Mouse (Mus musculus) midbrain, embryonic 16.5 days (tissue): Measurements from ENCODE around the gene Gm10912. TPM values are rescaled to one million over a fixed set of nuclear protein-coding genes. Genes with fewer than 3 reads are reported as not detected.
"Not testable (repeated sequence)": the region's sequence is repeated elsewhere in the genome, so short reads cannot be mapped to it uniquely, and the experiment has no call there.

Experiments
- ATAC-seq: fragments of 200-750 bp; cut with Nextera tagmentation; 2 replicates; pipeline ENCODE4 v1.8.0; 2017; ENCODE audit warnings: moderate TSS enrichment
- H3K27ac ChIP-seq: fragments of 300-500 bp; sonication (generic); 2 replicates; pipeline ENCODE4 v1.5.1; 2014; ENCODE audit warnings: mild to moderate bottlenecking, low read length, mixed read lengths
- H3K27me3 ChIP-seq: fragments of 300-500 bp; sonication (generic); 2 replicates; pipeline ENCODE4 v1.6.1; 2014; ENCODE audit warnings: low read depth, low read length, mixed read lengths; ENCODE audit not compliant: control insufficient read depth, insufficient read depth
- H3K36me3 ChIP-seq: fragments of 300-500 bp; sonication (generic); 2 replicates; pipeline ENCODE4 v1.6.1; 2014; ENCODE audit warnings: mild to moderate bottlenecking, low read length, moderate library complexity, mixed read lengths; ENCODE audit not compliant: control insufficient read depth, insufficient read depth
- H3K4me1 ChIP-seq: fragments of 300-500 bp; sonication (generic); 2 replicates; pipeline ENCODE4 v1.6.1; 2014; ENCODE audit warnings: mild to moderate bottlenecking, low read length, mixed read lengths; ENCODE audit not compliant: control insufficient read depth, insufficient read depth
- H3K4me2 ChIP-seq: fragments of 300-500 bp; sonication (generic); 2 replicates; pipeline ENCODE4 v1.6.1; 2014; ENCODE audit warnings: mild to moderate bottlenecking, low read length, mixed read lengths
- H3K4me3 ChIP-seq: fragments of 300-500 bp; sonication (generic); 2 replicates; pipeline ENCODE4 v1.5.1; 2014; ENCODE audit warnings: low read depth, mild to moderate bottlenecking, low read length, moderate library complexity, mixed read lengths
- H3K9ac ChIP-seq: fragments of 300-500 bp; sonication (generic); 2 replicates; pipeline ENCODE4 v1.6.1; 2014; ENCODE audit warnings: low read depth, low read length, mixed read lengths
- H3K9me3 ChIP-seq: fragments of 300-500 bp; sonication (generic); replicated peaks from 2 replicates; pipeline ENCODE4 v1.6.1; 2014; ENCODE audit warnings: mild to moderate bottlenecking, low read length, mixed read lengths; ENCODE audit not compliant: control insufficient read depth, poor library complexity, severe bottlenecking
- WGBS: fragments of 180-500 bp; shearing (Covaris S2); extraction: QIAGEN DNeasy Blood & Tissue Kit; methylation state at CpG from one replicate; pipeline ENCODE4 v1.1.7; 2014; 5-methylcytosine and 5-hydroxymethylcytosine counted together
- polyA plus RNA-seq: library from polyadenylated mRNA; unstranded; fragments of >200 nt; fragmentation: Nextera tagmentation; extraction: Ambion mirVana; gene quantifications from 2 replicates; pipeline ENCODE4 v1.2.1, GENCODE M21; 2015

The Gm10912 gene
- polyA plus RNA-seq, 1 experiment from 2014 or later = not detected

DNA sequence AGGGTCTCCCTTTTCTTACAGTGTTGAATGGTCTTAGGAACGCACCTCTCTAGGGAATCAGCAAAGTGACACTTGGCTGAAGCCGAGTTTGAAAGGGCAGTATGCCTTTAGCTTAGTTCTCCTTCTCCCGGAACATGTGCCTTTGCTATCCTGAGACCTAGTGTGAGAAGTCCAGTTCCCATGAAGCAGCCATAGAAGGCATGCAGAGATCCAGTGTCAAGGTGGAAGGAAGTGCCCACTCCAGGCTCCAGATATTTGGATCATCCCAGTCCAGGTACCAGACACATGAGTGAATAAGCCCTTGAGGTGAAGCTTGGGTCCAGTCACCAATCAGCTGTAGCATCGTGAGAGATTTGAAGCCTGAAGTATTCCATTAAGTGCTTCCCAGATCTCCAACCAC lies 6.7 kb upstream of the Gm10912 start:
- H3K4me3 ChIP-seq = no peak overlapping the region
- H3K27me3 ChIP-seq = no peaks in the 10 kb centered on the region
- H3K4me2 ChIP-seq = no peak overlapping the region
- H3K4me1 ChIP-seq = no peaks in the 10 kb centered on the region
- no peak for ATAC-seq
- no peaks in the 10 kb centered on the region for H3K9me3 ChIP-seq
- H3K27ac ChIP-seq = no peak overlapping the region
- H3K36me3 ChIP-seq = peaks cover 19% of the 10 kb centered on the region
- WGBS = 89% methylated on average over 4 of the region's 4 CpGs
- no peak overlapping the region for H3K9ac ChIP-seq

DNA sequence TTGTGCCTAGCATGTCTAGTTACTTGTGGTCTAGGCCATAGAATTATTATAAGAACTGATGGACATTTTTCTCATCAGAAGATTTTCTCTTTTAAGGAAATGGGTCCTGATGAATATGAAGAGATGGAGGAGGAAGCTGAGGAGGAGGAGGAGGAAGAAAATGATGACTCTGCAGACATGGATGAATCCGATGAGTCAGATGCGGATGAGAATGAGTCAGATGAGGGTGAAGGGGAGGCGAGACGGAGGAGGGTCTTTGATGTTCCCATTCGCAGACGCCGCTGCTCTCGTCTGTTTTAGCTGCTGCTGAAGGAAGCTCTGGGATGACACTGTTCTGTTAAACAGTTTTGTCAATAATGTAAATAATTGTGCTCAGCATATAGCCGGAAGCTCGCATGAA lies 5.8 kb upstream of the Gm10912 start:
- no peak for ATAC-seq
- Histone ChIP-seq H3K4me3 (no peak overlapping the region), H3K4me2 (no peak overlapping the region), H3K36me3 (peaks cover 14% of the 10 kb centered on the region; the same call in 1 of the 2 replicates), H3K9ac (no peak overlapping the region), H3K27me3 (no peaks in the 10 kb centered on the region), H3K9me3 (no peaks in the 10 kb centered on the region), H3K27ac (no peak overlapping the region), H3K4me1 (no peaks in the 10 kb centered on the region)
- WGBS = 88% methylated on average over 10 of the region's 10 CpGs

DNA sequence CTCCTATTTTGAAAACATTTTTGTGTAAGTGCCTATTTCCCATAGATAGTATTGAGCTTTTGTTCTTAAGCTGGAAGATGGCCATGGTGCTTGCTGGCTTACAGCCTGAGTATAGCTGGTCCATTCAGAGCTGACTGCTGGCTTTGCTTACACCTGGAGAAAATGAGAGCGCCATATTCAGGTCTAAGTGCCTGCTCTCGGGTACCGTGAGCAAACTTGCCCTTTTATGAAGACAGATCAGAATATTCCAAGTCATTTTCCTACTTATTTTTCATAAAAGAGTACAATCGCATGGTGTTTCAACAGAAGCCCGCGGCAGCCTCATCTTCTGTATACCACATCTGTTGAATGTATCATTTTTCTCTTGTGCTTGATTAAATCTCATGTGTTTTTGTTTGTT lies 4.6 kb upstream of the Gm10912 start:
- no peaks in the 10 kb centered on the region for H3K9me3 ChIP-seq
- peaks cover 10% of the 10 kb centered on the region; the same call in 1 of the 2 replicates for H3K36me3 ChIP-seq
- H3K27me3 ChIP-seq = no peaks in the 10 kb centered on the region
- no peak overlapping the region for H3K4me3 ChIP-seq
- H3K4me2 ChIP-seq = no peak overlapping the region
- no peaks in the 10 kb centered on the region for H3K4me1 ChIP-seq
- H3K9ac ChIP-seq = no peak overlapping the region
- no peak for ATAC-seq
- no peak overlapping the region for H3K27ac ChIP-seq
- WGBS = 97% methylated on average over 6 of the region's 6 CpGs

DNA sequence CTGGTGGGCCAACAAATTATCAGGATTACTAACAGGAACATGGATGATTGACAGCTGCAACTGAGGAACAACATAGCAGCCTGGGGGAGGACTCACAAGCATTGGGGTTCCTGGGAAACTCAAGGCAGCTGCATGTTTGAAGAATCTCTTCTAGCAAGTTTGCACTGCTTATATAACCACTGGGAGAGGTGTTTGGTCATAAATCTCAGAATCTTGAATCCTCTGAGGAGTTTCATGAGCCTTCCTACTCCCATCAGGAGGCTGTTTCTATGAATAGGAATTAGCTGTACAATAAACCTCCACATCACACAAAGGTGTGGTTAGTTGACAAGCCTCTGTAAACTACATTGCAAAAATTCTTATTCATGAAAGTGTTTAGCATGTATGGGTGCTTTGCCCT lies 3.0 kb upstream of the Gm10912 start:
- Histone ChIP-seq H3K4me1 (no peaks in the 10 kb centered on the region), H3K4me3 (no peak overlapping the region), H3K9me3 (no peaks in the 10 kb centered on the region), H3K27ac (no peak overlapping the region), H3K4me2 (no peak overlapping the region), H3K27me3 (no peaks in the 10 kb centered on the region), H3K36me3 (peaks cover 10% of the 10 kb centered on the region; the same call in 1 of the 2 replicates), H3K9ac (no peak overlapping the region)
- ATAC-seq = no peak

DNA sequence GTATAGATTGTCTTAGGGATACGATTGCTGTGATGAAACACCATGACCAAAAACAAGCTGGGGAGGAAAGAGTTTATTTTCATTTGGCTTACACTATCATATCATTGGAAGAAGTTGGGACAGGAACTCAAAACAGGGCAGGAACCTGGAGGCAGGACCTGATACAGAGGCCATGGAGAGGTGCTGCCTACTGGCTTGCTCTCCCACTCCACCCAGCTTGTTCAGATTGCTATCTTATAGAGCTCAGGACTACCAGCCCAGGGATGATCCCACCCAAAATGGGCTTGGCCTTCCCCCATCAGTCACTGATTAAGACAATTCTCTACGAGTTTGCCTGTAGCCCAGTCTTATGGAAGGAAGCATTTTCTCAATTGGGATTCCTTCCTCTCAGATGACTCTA lies 1.5 kb upstream of the Gm10912 start:
- Histone ChIP-seq H3K4me3 (no peak overlapping the region), H3K27ac (no peak overlapping the region), H3K4me2 (no peak overlapping the region), H3K9ac (no peak overlapping the region), H3K4me1 (no peaks in the 10 kb centered on the region), H3K27me3 (no peaks in the 10 kb centered on the region), H3K36me3 (peaks cover 10% of the 10 kb centered on the region; the same call in 1 of the 2 replicates), H3K9me3 (no peaks in the 10 kb centered on the region)
- ATAC-seq = no peak
- WGBS = 96% methylated on average over 2 of the region's 2 CpGs

DNA sequence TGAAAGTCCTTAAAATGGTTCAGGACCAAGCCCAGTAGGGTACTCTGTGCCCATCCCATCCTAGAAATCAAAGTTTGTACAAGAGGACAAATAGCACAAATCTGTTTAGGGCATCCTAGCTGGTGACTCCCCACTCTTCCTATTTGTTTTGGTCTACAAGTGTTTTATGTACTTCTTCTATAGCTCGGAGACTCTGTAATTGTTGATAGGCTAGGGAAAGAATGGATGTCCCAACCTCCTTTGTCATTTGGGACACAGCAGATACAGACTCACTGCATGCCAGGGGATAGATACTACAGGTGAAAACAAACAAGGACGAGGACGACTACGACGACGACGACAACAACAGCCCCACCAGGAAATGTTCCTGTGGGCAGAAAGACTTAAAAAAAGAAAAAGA lies 2.8 kb downstream of the Gm10912 start, which contains the start of gene Gm10799:
TSS of gene Gm10799 (minus strand) at position 101 of the 400 bp plus-strand sequence.
- not testable (repeated sequence) for ATAC-seq, H3K4me3 ChIP-seq, H3K9me3 ChIP-seq, H3K27ac ChIP-seq, H3K36me3 ChIP-seq, H3K9ac ChIP-seq, H3K4me1 ChIP-seq, H3K27me3 ChIP-seq, H3K4me2 ChIP-seq
- WGBS = 82% methylated on average over 7 of the region's 7 CpGs

DNA sequence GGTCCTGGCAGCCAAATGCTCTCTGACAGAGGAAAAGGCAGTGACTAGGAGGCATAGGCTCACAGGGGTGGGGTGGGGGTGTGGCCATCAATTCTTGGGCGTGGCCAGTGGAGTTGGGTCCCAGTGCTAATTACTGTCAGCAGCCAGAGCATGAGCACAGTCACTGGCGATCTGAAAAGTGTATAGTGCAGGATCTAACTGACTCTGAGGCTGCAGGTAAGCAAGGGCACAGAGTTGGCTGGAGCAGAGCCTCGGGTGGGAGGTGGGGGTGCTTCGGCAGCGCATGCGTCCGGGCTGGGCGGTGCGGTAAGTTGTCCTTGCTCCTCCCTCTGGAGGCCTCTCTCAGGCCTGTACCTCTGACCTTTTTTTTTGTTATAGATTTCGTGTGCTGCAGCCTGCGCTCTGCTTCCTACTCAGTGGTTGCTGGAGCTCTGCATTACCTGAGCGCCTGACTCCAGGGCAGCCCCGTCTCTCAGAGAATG lies 4.1 kb downstream of the Gm10912 start, which contains the start of gene Cd59b:
TSS of gene Cd59b (plus strand) at position 146 of the 482 bp plus-strand sequence.
- peak within 1 kb of the TSS; percentile 29 for H3K4me3 ChIP-seq
- H3K4me2 ChIP-seq = peak within 1 kb of the TSS; percentile 55
- no peaks in the 10 kb centered on the region for H3K36me3 ChIP-seq
- H3K4me1 ChIP-seq = 0 out of 2 replicates have a peak, but pooled peaks cover 7% of the 10 kb centered on the region
- no peaks in the 10 kb centered on the region for H3K27me3 ChIP-seq
- ATAC-seq = peak; percentile 86
- no peak within 1 kb of the TSS for H3K27ac ChIP-seq
- H3K9ac ChIP-seq = peak within 1 kb of the TSS; percentile 56
- H3K9me3 ChIP-seq = no peaks in the 10 kb centered on the region
- 6% methylated on average over 13 of the region's 13 CpGs for WGBS

DNA sequence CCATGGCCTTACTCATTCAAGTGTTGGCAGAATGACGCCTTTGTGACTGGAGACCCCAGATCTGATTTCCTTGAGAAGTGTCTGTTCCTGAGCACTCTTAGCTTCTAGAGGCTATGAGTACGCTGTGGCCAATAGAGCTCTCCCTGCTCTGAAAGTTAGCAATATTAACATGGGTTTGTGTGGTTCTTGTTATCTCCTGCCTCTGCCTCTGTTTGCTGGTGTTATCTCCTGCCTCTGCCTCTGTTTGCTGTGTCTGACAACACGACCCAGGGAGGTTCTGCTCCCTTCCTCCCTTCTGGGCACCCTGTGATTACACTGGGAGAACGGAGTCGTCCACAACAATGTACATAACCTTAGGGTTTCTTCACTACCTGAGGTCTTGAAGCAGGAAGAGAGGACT lies 12.7 kb downstream of the Gm10912 start:
- not testable (repeated sequence) for H3K27ac ChIP-seq, H3K36me3 ChIP-seq, H3K9ac ChIP-seq, H3K9me3 ChIP-seq, H3K27me3 ChIP-seq, H3K4me1 ChIP-seq, H3K4me3 ChIP-seq, H3K4me2 ChIP-seq, ATAC-seq
- 81% methylated on average over 5 of the region's 5 CpGs for WGBS

DNA sequence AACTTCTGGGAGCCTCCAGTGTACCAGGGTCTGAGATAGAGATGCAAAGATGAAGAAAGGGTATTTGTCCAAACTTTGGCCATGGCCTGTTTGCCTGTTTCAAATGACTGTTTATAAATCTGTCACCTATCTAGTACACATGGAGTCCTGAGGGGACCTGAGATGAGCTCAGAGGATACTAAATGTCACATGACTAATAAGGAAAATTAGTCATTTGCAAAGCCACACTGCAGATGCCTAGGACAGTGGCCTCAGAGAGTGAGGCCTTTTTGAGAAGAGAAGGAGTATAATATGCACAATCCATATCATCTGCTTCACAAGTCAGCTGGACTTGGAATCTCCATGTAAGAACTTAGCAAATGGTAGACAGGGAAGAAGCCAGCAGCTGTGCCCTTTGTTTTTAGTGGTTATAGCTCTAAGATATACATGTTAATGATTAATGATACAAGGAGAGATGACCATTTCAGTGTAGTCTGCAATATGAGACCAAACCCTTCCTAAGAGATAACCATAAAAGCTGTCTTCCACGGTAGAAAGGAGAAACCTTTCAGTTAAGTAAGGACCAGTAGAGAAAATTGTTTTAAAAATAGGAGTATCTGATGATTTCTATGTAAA lies 15.9 kb downstream of the Gm10912 start:
- not testable (repeated sequence) for H3K27ac ChIP-seq, H3K9ac ChIP-seq, H3K36me3 ChIP-seq, H3K9me3 ChIP-seq, H3K4me1 ChIP-seq, H3K4me3 ChIP-seq, H3K4me2 ChIP-seq, ATAC-seq, H3K27me3 ChIP-seq
- no CpG with 5 or more reads among the region's 1 CpGs for WGBS
